Mouse (Mus musculus): ENCODE measurements around the gene Fam53a. TPM values are rescaled to one million over a fixed set of nuclear protein-coding genes. Genes with fewer than 3 reads are reported as not detected.
A peak's percentile ranks its signal among the peaks of the same experiment; 100 is the strongest.

The Fam53a gene
- polyA plus RNA-seq, 1 experiment from 2014 or later, result 59.5 TPM

GRCm38 (mm10) chr5:33593620-33594019, 35.8 kb downstream of the Fam53a start:
- no peak overlapping the region for H3K4me2 ChIP-seq
- no peak for ATAC-seq (replicated peaks; ENCODE audit: insufficient number of reproducible peaks, low FRiP score, low TSS enrichment)
- H3K27ac ChIP-seq (ENCODE audit: low read depth, low read length), result no peak overlapping the region
- no peak overlapping the region for H3K9ac ChIP-seq (ENCODE audit: low read depth, low read length)
- H3K4me3 ChIP-seq (ENCODE audit: low read depth, low read length), result no peak overlapping the region
- 33% methylated on average over 2 of the region's 2 CpGs for WGBS (ENCODE audit: insufficient replicate concordance)
- peaks cover 2% of the 10 kb centered on the region; the same call in 1 of the 2 replicates for H3K27me3 ChIP-seq (ENCODE audit: control insufficient read depth, insufficient read depth, low read length)
- no peaks in the 10 kb centered on the region for H3K9me3 ChIP-seq (replicated peaks; ENCODE audit: control insufficient read depth, low read length)
- no peaks in the 10 kb centered on the region for H3K36me3 ChIP-seq (ENCODE audit: control insufficient read depth, insufficient read depth, low read length)
- no peaks in the 10 kb centered on the region for H3K4me1 ChIP-seq (ENCODE audit: control insufficient read depth, insufficient read depth, low read length)

GRCm38 (mm10) chr5:33589221-33589888, 40.1 kb downstream of the Fam53a start:
- no peak overlapping the region for H3K4me2 ChIP-seq
- no peak for ATAC-seq (replicated peaks; ENCODE audit: insufficient number of reproducible peaks, low FRiP score, low TSS enrichment)
- WGBS (ENCODE audit: insufficient replicate concordance), result 68% methylated on average over 5 of the region's 5 CpGs

GRCm38 (mm10) chr5:33588066-33588465, 41.4 kb downstream of the Fam53a start:
- Histone ChIP-seq H3K4me2 (no peak overlapping the region), H3K4me1 (ENCODE audit: control insufficient read depth, insufficient read depth, low read length) (no peaks in the 10 kb centered on the region; the same call in 1 of the 2 replicates), H3K36me3 (ENCODE audit: control insufficient read depth, insufficient read depth, low read length) (no peaks in the 10 kb centered on the region), H3K27me3 (ENCODE audit: control insufficient read depth, insufficient read depth, low read length) (peaks cover 6% of the 10 kb centered on the region), H3K9me3 (replicated peaks; ENCODE audit: control insufficient read depth, low read length) (no peaks in the 10 kb centered on the region), H3K9ac (ENCODE audit: low read depth, low read length) (no peak overlapping the region), H3K27ac (ENCODE audit: low read depth, low read length) (no peak overlapping the region), H3K4me3 (ENCODE audit: low read depth, low read length) (no peak overlapping the region)
- no peak for ATAC-seq (replicated peaks; ENCODE audit: insufficient number of reproducible peaks, low FRiP score, low TSS enrichment)
- 67% methylated on average over 3 of the region's 3 CpGs for WGBS (ENCODE audit: insufficient replicate concordance)

More at GRCm38 (mm10) chr5:33589221-33589888, 40.1 kb downstream of the Fam53a start:
- Histone ChIP-seq H3K27ac (ENCODE audit: low read depth, low read length) (no peak overlapping the region), H3K36me3 (ENCODE audit: control insufficient read depth, insufficient read depth, low read length) (no peaks in the 10 kb centered on the region), H3K27me3 (ENCODE audit: control insufficient read depth, insufficient read depth, low read length) (peaks cover 6% of the 10 kb centered on the region), H3K9ac (ENCODE audit: low read depth, low read length) (no peak overlapping the region), H3K4me1 (ENCODE audit: control insufficient read depth, insufficient read depth, low read length) (no peaks in the 10 kb centered on the region), H3K4me3 (ENCODE audit: low read depth, low read length) (no peak overlapping the region), H3K9me3 (replicated peaks; ENCODE audit: control insufficient read depth, low read length) (no peaks in the 10 kb centered on the region)

- peaks cover 6% of the 10 kb centered on the region for H3K27me3 ChIP-seq (ENCODE audit: control insufficient read depth, insufficient read depth, low read length)
- H3K4me1 ChIP-seq (ENCODE audit: control insufficient read depth, insufficient read depth, low read length), result no peaks in the 10 kb centered on the region; the same call in 1 of the 2 replicates
- H3K36me3 ChIP-seq (ENCODE audit: control insufficient read depth, insufficient read depth, low read length), result no peaks in the 10 kb centered on the region
- no peaks in the 10 kb centered on the region for H3K9me3 ChIP-seq (replicated peaks; ENCODE audit: control insufficient read depth, low read length)
- no peak overlapping the region for H3K4me2 ChIP-seq
- WGBS (ENCODE audit: insufficient replicate concordance), result 77% methylated on average over 18 of the region's 18 CpGs
- no peak overlapping the region for H3K9ac ChIP-seq (ENCODE audit: low read depth, low read length)
- no peak for ATAC-seq (replicated peaks; ENCODE audit: insufficient number of reproducible peaks, low FRiP score, low TSS enrichment)
- no peak overlapping the region for H3K4me3 ChIP-seq (ENCODE audit: low read depth, low read length)
- H3K27ac ChIP-seq (ENCODE audit: low read depth, low read length), result no peak overlapping the region
These were observed 41.9 kb downstream of the Fam53a start for GRCm38 (mm10) chr5:33587498-33588058.

GRCm38 (mm10) chr5:33580336-33580735, 49.1 kb downstream of the Fam53a start:
- Histone ChIP-seq H3K36me3 (ENCODE audit: control insufficient read depth, insufficient read depth, low read length) (no peaks in the 10 kb centered on the region), H3K9me3 (replicated peaks; ENCODE audit: control insufficient read depth, low read length) (no peaks in the 10 kb centered on the region), H3K4me1 (ENCODE audit: control insufficient read depth, insufficient read depth, low read length) (no peaks in the 10 kb centered on the region; the same call in 1 of the 2 replicates), H3K27me3 (ENCODE audit: control insufficient read depth, insufficient read depth, low read length) (peaks cover 4% of the 10 kb centered on the region; the same call in 1 of the 2 replicates), H3K27ac (ENCODE audit: low read depth, low read length) (no peak overlapping the region), H3K4me2 (no peak overlapping the region), H3K9ac (ENCODE audit: low read depth, low read length) (no peak overlapping the region), H3K4me3 (ENCODE audit: low read depth, low read length) (no peak overlapping the region)
- no peak for ATAC-seq (replicated peaks; ENCODE audit: insufficient number of reproducible peaks, low FRiP score, low TSS enrichment)
- WGBS (ENCODE audit: insufficient replicate concordance), result 70% methylated on average over 1 of the region's 1 CpGs

GRCm38 (mm10) chr5:33574207-33574606, 55.2 kb downstream of the Fam53a start:
- no peaks in the 10 kb centered on the region for H3K27me3 ChIP-seq (ENCODE audit: control insufficient read depth, insufficient read depth, low read length)
- no peaks in the 10 kb centered on the region for H3K4me1 ChIP-seq (ENCODE audit: control insufficient read depth, insufficient read depth, low read length)
- no peak for ATAC-seq (replicated peaks; ENCODE audit: insufficient number of reproducible peaks, low FRiP score, low TSS enrichment)
- H3K9me3 ChIP-seq (replicated peaks; ENCODE audit: control insufficient read depth, low read length), result no peaks in the 10 kb centered on the region
- no peak overlapping the region for H3K27ac ChIP-seq (ENCODE audit: low read depth, low read length)
- H3K9ac ChIP-seq (ENCODE audit: low read depth, low read length), result no peak overlapping the region
- no peak overlapping the region for H3K4me2 ChIP-seq
- H3K36me3 ChIP-seq (ENCODE audit: control insufficient read depth, insufficient read depth, low read length), result no peaks in the 10 kb centered on the region
- no peak overlapping the region for H3K4me3 ChIP-seq (ENCODE audit: low read depth, low read length)
- 59% methylated on average over 4 of the region's 4 CpGs for WGBS (ENCODE audit: insufficient replicate concordance)

GRCm38 (mm10) chr5:33565886-33566285, 63.5 kb downstream of the Fam53a start:
- no peaks in the 10 kb centered on the region; the same call in none of the 2 replicates for H3K27me3 ChIP-seq (ENCODE audit: control insufficient read depth, insufficient read depth, low read length)
- no peaks in the 10 kb centered on the region for H3K9me3 ChIP-seq (replicated peaks; ENCODE audit: control insufficient read depth, low read length)
- no peak overlapping the region for H3K9ac ChIP-seq (ENCODE audit: low read depth, low read length)
- no peak overlapping the region for H3K27ac ChIP-seq (ENCODE audit: low read depth, low read length)
- 68% methylated on average over 4 of the region's 4 CpGs for WGBS (ENCODE audit: insufficient replicate concordance)
- no peak overlapping the region for H3K4me2 ChIP-seq
- no peak overlapping the region for H3K4me3 ChIP-seq (ENCODE audit: low read depth, low read length)
- H3K4me1 ChIP-seq (ENCODE audit: control insufficient read depth, insufficient read depth, low read length), result no peaks in the 10 kb centered on the region
- H3K36me3 ChIP-seq (ENCODE audit: control insufficient read depth, insufficient read depth, low read length), result no peaks in the 10 kb centered on the region
- no peak for ATAC-seq (replicated peaks; ENCODE audit: insufficient number of reproducible peaks, low FRiP score, low TSS enrichment)

- Histone ChIP-seq H3K27ac (ENCODE audit: low read depth, low read length) (no peak overlapping the region), H3K9me3 (replicated peaks; ENCODE audit: control insufficient read depth, low read length) (no peaks in the 10 kb centered on the region)
These were observed 73.0 kb downstream of the Fam53a start for GRCm38 (mm10) chr5:33556277-33556995.

More at GRCm38 (mm10) chr5:33556277-33556995, 73.0 kb downstream of the Fam53a start:
- Histone ChIP-seq H3K9ac (ENCODE audit: low read depth, low read length) (0 out of 2 replicates have a peak overlapping the region, but pooled peaks have one; percentile 24), H3K36me3 (ENCODE audit: control insufficient read depth, insufficient read depth, low read length) (no peaks in the 10 kb centered on the region), H3K27me3 (ENCODE audit: control insufficient read depth, insufficient read depth, low read length) (no peaks in the 10 kb centered on the region), H3K4me3 (ENCODE audit: low read depth, low read length) (no peak overlapping the region), H3K4me1 (ENCODE audit: control insufficient read depth, insufficient read depth, low read length) (0 out of 2 replicates have a peak, but pooled peaks cover 4% of the 10 kb centered on the region), H3K4me2 (no peak overlapping the region)
- WGBS (ENCODE audit: insufficient replicate concordance), result 62% methylated on average over 14 of the region's 14 CpGs
- ATAC-seq (replicated peaks; ENCODE audit: insufficient number of reproducible peaks, low FRiP score, low TSS enrichment), result no peak
